Mouse (Mus musculus) cerebellum, postnatal 10 days (tissue): Measurements from ENCODE around the gene Cbx3.

Experiments used
- DNase-seq, 2 experiments: peaks; one replicate each; pipeline ENCODE4 v3.0.0; 2021; ENCODE audit warnings: mixed read lengths in 2 of 2

Gene Cbx3

DNA sequence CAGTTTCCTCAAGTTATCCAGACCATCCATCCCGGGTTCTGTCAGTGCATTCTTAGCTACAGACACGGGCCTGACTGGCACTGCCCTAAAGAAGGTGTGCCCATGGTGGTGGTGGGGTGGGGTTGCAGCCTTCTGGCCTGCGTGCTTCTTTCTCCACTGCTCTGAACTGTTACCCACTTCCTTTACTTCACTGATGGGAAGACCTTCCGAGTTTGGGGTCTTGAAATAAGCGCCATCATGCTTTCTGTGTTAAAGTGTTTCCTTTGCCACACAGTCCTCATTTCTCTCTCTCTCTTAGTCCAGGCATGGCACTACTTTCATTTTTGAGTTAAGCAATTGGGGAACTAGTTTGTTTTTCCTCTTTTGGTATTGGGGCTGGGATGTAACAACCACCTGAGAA, 54.8 kb downstream of the Cbx3 start:
- DNase-seq, result peak; percentile 18 to 38

DNA sequence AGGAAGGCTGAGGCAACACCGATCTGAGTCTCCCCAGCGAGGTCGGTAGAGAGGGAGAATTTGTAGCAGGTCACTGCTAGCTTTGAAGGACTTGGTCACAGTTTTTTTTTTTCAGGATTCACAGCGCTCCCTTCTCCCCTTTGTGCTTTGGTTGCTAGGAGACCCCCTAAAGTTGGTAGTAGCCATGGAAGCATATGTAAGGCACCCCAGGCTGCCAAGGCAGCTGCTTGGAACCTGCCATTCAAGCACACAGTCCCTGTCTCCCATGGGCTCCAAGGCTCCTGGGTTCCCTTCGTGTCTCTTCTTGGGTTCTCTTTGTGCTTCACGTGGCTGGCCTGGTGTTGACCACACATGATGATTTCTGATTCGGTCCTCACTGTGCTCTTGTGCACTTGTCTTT, 59.3 kb downstream of the Cbx3 start:
- no peak for DNase-seq
